Mouse (Mus musculus) bone marrow, adult 2 months (tissue): ENCODE measurements at regions not wholly inside any gene's neighbourhood (a gene's known extent, or its start where the extent isn't known, plus 50 kb on each side); places are given as distances from the start of the nearest gene placed in this dataset.

Experiments used
- CTCF ChIP-seq: fragments of 200-500 bp; IDR thresholded peaks from 2 replicates; pipeline ENCODE4 v1.5.1; 2011; ENCODE audit warnings: low read length, control low read depth; ENCODE audit not compliant: control insufficient read depth, insufficient read depth
- POLR2A ChIP-seq: fragments of 200-500 bp; IDR thresholded peaks from 2 replicates; pipeline ENCODE4 v1.6.1; 2011; ENCODE audit warnings: low read depth, mild to moderate bottlenecking, control low read depth, low read length, borderline replicate concordance; ENCODE audit not compliant: control insufficient read depth

- TF ChIP-seq POLR2A (no peak), CTCF (no peak)
Observed at GRCm38 (mm10) chr9:46478611-46479010, 158.8 kb upstream of the 4931429L15Rik start.
